Mouse (Mus musculus) liver, postnatal 0 days (tissue): ENCODE data around the gene Golm1. TPM values are rescaled to one million over a fixed set of nuclear protein-coding genes. Genes with fewer than 3 reads are reported as not detected.

ENCODE experiments used
- ATAC-seq: fragments of 200-750 bp; cut with Nextera tagmentation; 2 replicates; pipeline ENCODE4 v1.8.0; 2017; ENCODE audit warnings: mild to moderate bottlenecking, moderate library complexity
- DNase-seq: peaks from one replicate; pipeline ENCODE4 v3.0.0-alpha.2; 2016
- H3K27ac ChIP-seq: fragments of 300-500 bp; sonication (generic); 2 replicates; pipeline ENCODE4 v1.5.1; 2014; ENCODE audit warnings: antibody characterized with exemption, moderate library complexity, mild to moderate bottlenecking, low read depth
- H3K27me3 ChIP-seq: fragments of 300-500 bp; sonication (generic); 2 replicates; pipeline ENCODE4 v1.6.1; 2014; ENCODE audit warnings: low read length, control low read depth, mixed read lengths; ENCODE audit not compliant: insufficient read depth
- H3K36me3 ChIP-seq: fragments of 300-500 bp; sonication (generic); replicated peaks from 2 replicates; pipeline ENCODE4 v1.6.1; 2014; ENCODE audit warnings: mild to moderate bottlenecking, control low read depth, low read length, moderate library complexity, mixed read lengths; ENCODE audit not compliant: insufficient read depth
- H3K4me1 ChIP-seq: fragments of 300-500 bp; sonication (generic); 2 replicates; pipeline ENCODE4 v1.6.1; 2014; ENCODE audit warnings: antibody characterized with exemption, mild to moderate bottlenecking, control low read depth; ENCODE audit not compliant: insufficient read depth
- H3K4me2 ChIP-seq: fragments of 300-500 bp; sonication (generic); 2 replicates; pipeline ENCODE4 v1.6.1; 2014; ENCODE audit warnings: low read depth, mild to moderate bottlenecking, low read length, moderate library complexity, mixed read lengths
- H3K4me3 ChIP-seq: fragments of 300-500 bp; sonication (generic); 2 replicates; pipeline ENCODE4 v1.5.1; 2014; ENCODE audit warnings: low read depth, low read length
- H3K9ac ChIP-seq: fragments of 300-500 bp; sonication (generic); replicated peaks from 2 replicates; pipeline ENCODE4 v1.6.1; 2014; ENCODE audit warnings: mild to moderate bottlenecking, moderate library complexity
- H3K9me3 ChIP-seq: fragments of 300-500 bp; sonication (generic); 2 replicates; pipeline ENCODE4 v1.6.1; 2016; ENCODE audit warnings: mild to moderate bottlenecking, control low read depth, low read length, mixed read lengths
- CTCF ChIP-seq: sonication (generic); IDR thresholded peaks from 2 replicates; pipeline ENCODE4 v1.5.1; 2016; ENCODE audit warnings: antibody characterized with exemption, low read depth
- EP300 ChIP-seq: IDR thresholded peaks from 2 replicates; pipeline ENCODE4 v1.6.1; 2016; ENCODE audit warnings: antibody characterized with exemption, low read depth, mild to moderate bottlenecking
- WGBS: fragments of 180-500 bp; shearing (Covaris S2); extraction: QIAGEN DNeasy Blood & Tissue Kit; methylation state at CpG from one replicate; pipeline ENCODE4 v1.1.7; 2014; ENCODE audit not compliant: insufficient replicate concordance; 5-methylcytosine and 5-hydroxymethylcytosine counted together
- polyA plus RNA-seq: library from polyadenylated mRNA; unstranded; fragments of >200 nt; fragmentation: Nextera tagmentation; extraction: Ambion mirVana; gene quantifications from 2 replicates; pipeline ENCODE4 v1.2.1, GENCODE M21; 2015

Golm1 gene
- polyA plus RNA-seq, 1 experiment from 2014 or later = 13.0 TPM

- TF ChIP-seq EP300 (no peak), CTCF (no peak)
- Histone ChIP-seq H3K36me3 (peaks cover 31% of the 10 kb centered on the region), H3K27ac (no peak overlapping the region), H3K9ac (no peak overlapping the region), H3K4me3 (no peak overlapping the region), H3K27me3 (no peaks in the 10 kb centered on the region), H3K4me1 (peaks cover 20% of the 10 kb centered on the region), H3K4me2 (no peak overlapping the region), H3K9me3 (no peaks in the 10 kb centered on the region)
- no peak for ATAC-seq
- WGBS = 93% methylated on average over 19 of the region's 19 CpGs
- no peak for DNase-seq
Measured at GRCm38 (mm10) chr13:59663939-59664712, 11.5 kb downstream of the Golm1 start.

GRCm38 (mm10) chr13:59661966-59662365, 13.6 kb downstream of the Golm1 start:
- H3K4me1 ChIP-seq = 0 out of 2 replicates have a peak, but pooled peaks cover 3% of the 10 kb centered on the region
- WGBS = 94% methylated on average over 12 of the region's 12 CpGs
- no peak overlapping the region for H3K9ac ChIP-seq
- peaks cover 31% of the 10 kb centered on the region for H3K36me3 ChIP-seq
- H3K9me3 ChIP-seq = no peaks in the 10 kb centered on the region
- H3K4me3 ChIP-seq = no peak overlapping the region
- H3K27me3 ChIP-seq = no peaks in the 10 kb centered on the region
- no peak overlapping the region for H3K27ac ChIP-seq
- DNase-seq (no peak), ATAC-seq (no peak)
- H3K4me2 ChIP-seq = no peak overlapping the region
- TF ChIP-seq EP300 (no peak), CTCF (no peak)

GRCm38 (mm10) chr13:59661387-59661786, 14.2 kb downstream of the Golm1 start:
- TF ChIP-seq CTCF = no peak
- no peak for TF ChIP-seq EP300
- no peak overlapping the region for H3K4me2 ChIP-seq
- no peaks in the 10 kb centered on the region for H3K27me3 ChIP-seq
- no peaks in the 10 kb centered on the region for H3K9me3 ChIP-seq
- DNase-seq (no peak), ATAC-seq (no peak)
- no peak overlapping the region for H3K4me3 ChIP-seq
- WGBS = 88% methylated on average over 8 of the region's 8 CpGs
- H3K4me1 ChIP-seq = peaks cover 7% of the 10 kb centered on the region
- H3K9ac ChIP-seq = no peak overlapping the region
- peaks cover 31% of the 10 kb centered on the region for H3K36me3 ChIP-seq
- H3K27ac ChIP-seq = no peak overlapping the region

GRCm38 (mm10) chr13:59660371-59660770, 15.2 kb downstream of the Golm1 start:
- no peak for DNase-seq
- no peaks in the 10 kb centered on the region for H3K27me3 ChIP-seq
- H3K4me1 ChIP-seq = peaks cover 9% of the 10 kb centered on the region
- no peak overlapping the region for H3K9ac ChIP-seq
- H3K4me2 ChIP-seq = no peak overlapping the region
- ATAC-seq = no peak
- no peaks in the 10 kb centered on the region for H3K9me3 ChIP-seq
- no peak overlapping the region for H3K4me3 ChIP-seq
- 93% methylated on average over 3 of the region's 3 CpGs for WGBS
- TF ChIP-seq EP300 = no peak
- no peak for TF ChIP-seq CTCF
- H3K36me3 ChIP-seq = peaks cover 29% of the 10 kb centered on the region
- no peak overlapping the region for H3K27ac ChIP-seq

- H3K27me3 ChIP-seq = no peaks in the 10 kb centered on the region
- H3K9ac ChIP-seq = no peak overlapping the region
- peaks cover 9% of the 10 kb centered on the region for H3K4me1 ChIP-seq
- no peak overlapping the region for H3K4me3 ChIP-seq
- ATAC-seq (no peak), DNase-seq (no peak)
- WGBS = 76% methylated on average over 5 of the region's 5 CpGs
- H3K4me2 ChIP-seq = no peak overlapping the region
- no peaks in the 10 kb centered on the region for H3K9me3 ChIP-seq
- H3K27ac ChIP-seq = no peak overlapping the region
- H3K36me3 ChIP-seq = peaks cover 13% of the 10 kb centered on the region; the same call in 1 of the 2 replicates
- TF ChIP-seq EP300 (no peak), CTCF (no peak)
Measured at GRCm38 (mm10) chr13:59657781-59658180, 17.8 kb downstream of the Golm1 start.

GRCm38 (mm10) chr13:59656975-59657388, 18.6 kb downstream of the Golm1 start:
- Histone ChIP-seq H3K27ac (no peak overlapping the region), H3K27me3 (no peaks in the 10 kb centered on the region), H3K4me3 (no peak overlapping the region), H3K9ac (no peak overlapping the region), H3K36me3 (peaks cover 7% of the 10 kb centered on the region; the same call in 1 of the 2 replicates), H3K4me2 (no peak overlapping the region), H3K9me3 (no peaks in the 10 kb centered on the region), H3K4me1 (peaks cover 9% of the 10 kb centered on the region)
- WGBS = 64% methylated on average over 4 of the region's 4 CpGs
- TF ChIP-seq CTCF (no peak), EP300 (no peak)
- ATAC-seq (peak; percentile 19; the same call in 1 of the 2 replicates), DNase-seq (no peak)
